Mouse (Mus musculus): ENCODE measurements at regions not wholly inside any gene's neighbourhood (a gene's known extent, or its start where the extent isn't known, plus 50 kb on each side); places are given as distances from the start of the nearest gene placed in this dataset.

DNA sequence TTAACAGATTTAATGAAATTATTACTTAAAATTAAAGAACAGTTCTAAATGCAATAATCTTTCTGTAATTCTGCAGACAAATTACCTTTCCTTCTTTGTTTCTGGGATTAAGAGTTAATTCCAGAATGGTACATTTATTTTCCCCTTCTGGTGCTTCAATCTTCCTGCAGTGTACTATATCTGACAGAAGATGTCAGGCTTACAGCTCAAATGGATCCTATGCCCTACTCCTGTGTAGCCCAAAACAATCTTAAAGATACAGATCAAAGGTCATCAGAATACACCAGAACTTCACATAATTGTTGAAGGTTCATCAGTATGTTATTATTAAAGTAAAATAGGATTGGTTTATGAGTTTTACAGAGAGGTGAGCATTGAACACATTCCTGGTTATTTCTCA, 3901.7 kb downstream of the 9330182O14Rik start:
- Histone ChIP-seq H3K4me2 (ENCODE audit: low read depth, low read length) (no peak overlapping the region), H3K9me3 (ENCODE audit: control insufficient read depth, low read length) (no peaks in the 10 kb centered on the region), H3K27ac (ENCODE audit: low read depth, low read length) (no peak overlapping the region), H3K4me3 (ENCODE audit: low read depth, low read length) (no peak overlapping the region), H3K4me1 (ENCODE audit: control insufficient read depth, insufficient read depth, low read length) (no peaks in the 10 kb centered on the region), H3K27me3 (ENCODE audit: control insufficient read depth, insufficient read depth, low read length) (no peaks in the 10 kb centered on the region), H3K36me3 (ENCODE audit: control insufficient read depth, insufficient read depth, low read length) (no peaks in the 10 kb centered on the region), H3K9ac (replicated peaks; ENCODE audit: low read depth, low read length) (no peak overlapping the region)
- ATAC-seq (ENCODE audit: low read depth): peak; percentile 71; the same call in 1 of the 2 replicates

DNA sequence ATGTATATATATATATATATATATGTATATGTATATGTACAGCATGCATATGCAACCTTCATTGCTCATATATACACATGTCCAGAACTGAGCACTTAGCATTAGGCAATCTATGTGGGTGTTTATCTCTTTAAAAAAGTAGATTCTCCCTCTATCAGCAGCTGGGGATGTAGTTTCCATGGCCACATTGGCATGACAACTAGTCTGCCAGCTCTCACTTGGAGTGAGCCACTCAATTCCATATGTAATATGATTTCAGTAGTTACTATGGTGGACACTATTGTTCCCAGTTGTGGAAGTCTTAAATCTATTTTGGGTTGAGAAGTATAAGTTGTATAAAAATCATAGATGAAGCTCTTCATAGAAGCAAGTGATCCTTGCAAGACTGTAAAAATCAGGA, 3903.7 kb downstream of the 9330182O14Rik start:
- Histone ChIP-seq H3K4me2 (ENCODE audit: low read depth, low read length) (no peak overlapping the region), H3K4me3 (ENCODE audit: low read depth, low read length) (no peak overlapping the region), H3K4me1 (ENCODE audit: control insufficient read depth, insufficient read depth, low read length) (no peaks in the 10 kb centered on the region), H3K9ac (replicated peaks; ENCODE audit: low read depth, low read length) (no peak overlapping the region), H3K27ac (ENCODE audit: low read depth, low read length) (no peak overlapping the region), H3K36me3 (ENCODE audit: control insufficient read depth, insufficient read depth, low read length) (no peaks in the 10 kb centered on the region), H3K9me3 (ENCODE audit: control insufficient read depth, low read length) (no peaks in the 10 kb centered on the region), H3K27me3 (ENCODE audit: control insufficient read depth, insufficient read depth, low read length) (no peaks in the 10 kb centered on the region)
- no peak for ATAC-seq (ENCODE audit: low read depth)

DNA sequence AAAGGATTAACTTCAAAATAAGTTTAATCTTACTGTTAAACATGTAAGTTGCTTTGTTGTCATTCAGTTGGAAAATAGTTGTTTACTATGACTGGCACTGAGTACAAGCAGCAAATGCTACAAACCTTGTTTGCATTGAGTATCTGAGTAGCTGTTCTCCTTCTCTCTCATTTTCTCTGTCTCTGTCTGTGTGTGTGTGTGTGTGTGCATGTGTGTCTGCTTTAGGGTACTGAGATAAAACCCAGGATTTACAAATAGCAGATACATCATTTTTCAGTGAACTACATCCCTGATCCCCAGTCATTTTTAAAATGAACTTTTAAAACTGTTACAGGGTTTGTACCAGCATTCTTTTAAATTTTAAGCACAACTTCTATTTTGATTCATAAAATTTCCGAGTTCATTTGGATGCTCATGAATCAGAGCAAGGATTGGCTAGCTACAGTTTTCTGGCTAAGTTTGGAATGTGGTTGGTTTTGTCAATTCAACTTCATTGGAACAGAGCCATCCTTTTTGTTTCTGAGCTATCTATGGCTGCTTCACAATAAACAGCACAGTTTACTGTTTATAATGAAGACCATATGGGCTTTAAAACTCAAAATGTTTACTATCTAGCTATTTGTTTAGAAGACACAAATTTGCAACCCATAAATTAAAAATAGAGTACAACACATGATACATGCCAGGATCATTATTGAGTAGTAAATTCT, 3916.6 kb downstream of the 9330182O14Rik start:
- no peak overlapping the region for H3K4me3 ChIP-seq (ENCODE audit: low read depth, low read length)
- 73% methylated on average over 1 of the region's 1 CpGs for WGBS
- no peak overlapping the region for H3K4me2 ChIP-seq (ENCODE audit: low read depth, low read length)
- no peak overlapping the region for H3K9ac ChIP-seq (replicated peaks; ENCODE audit: low read depth, low read length)
- no peaks in the 10 kb centered on the region for H3K4me1 ChIP-seq (ENCODE audit: control insufficient read depth, insufficient read depth, low read length)
- no peak overlapping the region for H3K27ac ChIP-seq (ENCODE audit: low read depth, low read length)
- ATAC-seq (ENCODE audit: low read depth): no peak
- H3K9me3 ChIP-seq (ENCODE audit: control insufficient read depth, low read length): no peaks in the 10 kb centered on the region
- no peaks in the 10 kb centered on the region for H3K36me3 ChIP-seq (ENCODE audit: control insufficient read depth, insufficient read depth, low read length)
- H3K27me3 ChIP-seq (ENCODE audit: control insufficient read depth, insufficient read depth, low read length): no peaks in the 10 kb centered on the region

DNA sequence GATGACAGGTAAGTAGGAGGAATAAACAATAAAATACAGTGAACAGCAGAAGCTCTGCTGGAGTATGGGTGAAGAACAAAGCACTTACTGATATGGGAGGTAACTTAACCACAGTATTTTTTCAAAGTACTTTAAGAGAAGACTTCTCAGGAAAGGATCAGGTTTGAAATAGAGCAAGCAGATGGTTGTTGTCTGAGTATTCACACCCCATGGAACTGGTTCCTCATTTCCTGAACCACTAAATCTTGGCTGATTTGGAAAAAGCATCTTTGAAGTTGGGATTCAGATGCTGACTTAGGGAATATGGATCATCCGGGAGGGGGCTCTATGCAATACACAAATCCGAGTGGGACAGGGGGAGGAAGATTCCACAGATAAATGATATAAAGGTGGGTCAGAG, 3930.7 kb downstream of the 9330182O14Rik start:
- 87% methylated on average over 2 of the region's 2 CpGs for WGBS
- no peak for ATAC-seq (ENCODE audit: low read depth)
- H3K27ac ChIP-seq (ENCODE audit: low read depth, low read length): no peak overlapping the region
- H3K9me3 ChIP-seq (ENCODE audit: control insufficient read depth, low read length): no peaks in the 10 kb centered on the region
- H3K4me2 ChIP-seq (ENCODE audit: low read depth, low read length): no peak overlapping the region
- no peaks in the 10 kb centered on the region for H3K27me3 ChIP-seq (ENCODE audit: control insufficient read depth, insufficient read depth, low read length)
- H3K36me3 ChIP-seq (ENCODE audit: control insufficient read depth, insufficient read depth, low read length): no peaks in the 10 kb centered on the region
- no peak overlapping the region for H3K9ac ChIP-seq (replicated peaks; ENCODE audit: low read depth, low read length)
- no peak overlapping the region for H3K4me3 ChIP-seq (ENCODE audit: low read depth, low read length)
- H3K4me1 ChIP-seq (ENCODE audit: control insufficient read depth, insufficient read depth, low read length): no peaks in the 10 kb centered on the region

DNA sequence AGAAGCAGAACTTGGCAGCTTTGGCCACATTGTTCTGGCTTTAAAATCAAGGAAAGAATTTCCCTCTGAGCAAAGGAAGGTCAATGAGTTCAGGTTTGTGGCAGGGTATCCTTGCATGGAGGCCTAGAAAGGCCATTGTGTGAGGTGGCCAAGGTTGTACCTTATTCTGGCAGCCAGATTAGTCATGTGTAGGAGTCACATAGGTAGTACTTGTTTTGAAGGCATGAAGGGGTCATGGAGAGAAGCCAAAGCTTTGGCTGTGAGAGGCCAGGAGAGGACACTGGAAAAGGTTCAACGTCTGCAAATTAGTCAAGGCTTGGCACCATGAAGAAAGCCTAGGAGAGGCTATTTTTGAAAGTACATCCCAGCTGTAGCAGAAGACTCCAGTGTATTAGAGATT, 3949.5 kb downstream of the 9330182O14Rik start:
- ATAC-seq (ENCODE audit: low read depth): no peak
- no peaks in the 10 kb centered on the region for H3K4me1 ChIP-seq (ENCODE audit: control insufficient read depth, insufficient read depth, low read length)
- H3K9ac ChIP-seq (replicated peaks; ENCODE audit: low read depth, low read length): no peak overlapping the region
- H3K4me3 ChIP-seq (ENCODE audit: low read depth, low read length): no peak overlapping the region
- H3K9me3 ChIP-seq (ENCODE audit: control insufficient read depth, low read length): no peaks in the 10 kb centered on the region
- no peak overlapping the region for H3K4me2 ChIP-seq (ENCODE audit: low read depth, low read length)
- no peaks in the 10 kb centered on the region for H3K27me3 ChIP-seq (ENCODE audit: control insufficient read depth, insufficient read depth, low read length)
- 97% methylated on average over 1 of the region's 1 CpGs for WGBS
- H3K27ac ChIP-seq (ENCODE audit: low read depth, low read length): no peak overlapping the region
- H3K36me3 ChIP-seq (ENCODE audit: control insufficient read depth, insufficient read depth, low read length): no peaks in the 10 kb centered on the region

DNA sequence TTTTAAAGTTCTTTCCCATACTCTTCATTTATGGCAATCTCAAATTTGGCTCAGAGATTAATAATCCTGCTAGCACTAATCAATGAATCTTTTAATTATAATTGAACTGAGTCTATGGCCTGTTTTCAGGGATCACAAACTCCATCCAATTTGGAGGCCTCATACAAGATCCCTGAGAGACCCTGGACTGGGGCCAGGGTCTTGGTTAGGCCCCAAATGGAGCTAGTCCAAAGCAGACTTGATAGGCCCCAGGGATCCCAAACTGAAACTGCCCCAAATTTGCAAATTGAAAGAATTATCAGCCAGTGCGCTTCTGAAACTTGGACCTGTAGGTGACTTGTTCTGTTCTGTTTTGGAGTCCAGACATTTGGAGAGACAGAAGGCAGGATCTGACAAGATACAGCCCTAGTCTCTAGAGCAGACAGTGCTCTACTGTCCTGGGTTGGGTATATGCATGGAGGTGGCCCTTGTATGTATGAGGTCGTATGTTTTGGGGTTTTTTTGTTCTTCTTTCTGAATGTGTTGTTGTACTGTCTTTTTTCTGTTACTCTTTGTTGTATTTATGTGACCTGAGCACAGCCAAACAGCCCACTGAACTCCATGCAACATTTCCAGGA, 3978.3 kb downstream of the 9330182O14Rik start:
- Histone ChIP-seq H3K4me3 (ENCODE audit: low read depth, low read length) (no peak overlapping the region), H3K27me3 (ENCODE audit: control insufficient read depth, insufficient read depth, low read length) (no peaks in the 10 kb centered on the region), H3K9me3 (ENCODE audit: control insufficient read depth, low read length) (no peaks in the 10 kb centered on the region), H3K36me3 (ENCODE audit: control insufficient read depth, insufficient read depth, low read length) (no peaks in the 10 kb centered on the region), H3K9ac (replicated peaks; ENCODE audit: low read depth, low read length) (no peak overlapping the region), H3K4me1 (ENCODE audit: control insufficient read depth, insufficient read depth, low read length) (no peaks in the 10 kb centered on the region), H3K4me2 (ENCODE audit: low read depth, low read length) (no peak overlapping the region), H3K27ac (ENCODE audit: low read depth, low read length) (no peak overlapping the region)
- no peak for ATAC-seq (ENCODE audit: low read depth)
- WGBS: 85% methylated on average over 2 of the region's 2 CpGs

DNA sequence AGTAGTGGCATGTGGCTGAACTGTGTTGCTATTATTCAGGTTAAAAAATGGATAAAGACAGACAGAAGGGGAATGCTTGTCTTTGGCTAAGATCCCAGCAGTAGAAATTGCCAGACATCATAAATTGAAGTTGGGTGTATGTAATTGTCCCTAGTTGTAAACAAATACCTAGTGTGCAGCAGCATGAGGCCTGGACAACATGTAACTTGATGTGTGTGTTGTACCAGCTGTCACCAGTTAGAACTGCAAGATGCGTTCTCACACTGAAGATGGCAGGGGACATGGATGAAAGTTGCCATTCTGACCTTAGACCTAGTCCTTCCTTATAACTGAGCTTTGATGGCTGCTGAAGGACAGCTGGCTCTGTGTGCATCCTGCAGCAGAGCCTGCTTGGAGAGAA, 4000.0 kb downstream of the 9330182O14Rik start:
- no peaks in the 10 kb centered on the region for H3K36me3 ChIP-seq (ENCODE audit: control insufficient read depth, insufficient read depth, low read length)
- H3K4me3 ChIP-seq (ENCODE audit: low read depth, low read length): no peak overlapping the region
- no peak overlapping the region for H3K27ac ChIP-seq (ENCODE audit: low read depth, low read length)
- no peak overlapping the region for H3K9ac ChIP-seq (replicated peaks; ENCODE audit: low read depth, low read length)
- no peak for ATAC-seq (ENCODE audit: low read depth)
- H3K27me3 ChIP-seq (ENCODE audit: control insufficient read depth, insufficient read depth, low read length): no peaks in the 10 kb centered on the region
- H3K4me2 ChIP-seq (ENCODE audit: low read depth, low read length): no peak overlapping the region
- no peaks in the 10 kb centered on the region for H3K4me1 ChIP-seq (ENCODE audit: control insufficient read depth, insufficient read depth, low read length)
- H3K9me3 ChIP-seq (ENCODE audit: control insufficient read depth, low read length): no peaks in the 10 kb centered on the region
- WGBS: 75% methylated on average over 1 of the region's 1 CpGs

Data from neural tube, embryonic 14.5 days (tissue).